Mouse (Mus musculus) olfactory bulb, adult 2 months (tissue): ENCODE measurements at regions not wholly inside any gene's neighbourhood (a gene's known extent, or its start where the extent isn't known, plus 50 kb on each side); places are given as distances from the start of the nearest gene placed in this dataset.

ENCODE experiments used
- CTCF ChIP-seq: fragments of 200-500 bp; IDR thresholded peaks from 2 replicates; pipeline ENCODE4 v1.5.1; 2012; ENCODE audit warnings: low read depth, mild to moderate bottlenecking, low read length, moderate library complexity; ENCODE audit not compliant: insufficient read depth
- POLR2A ChIP-seq: fragments of 200-500 bp; IDR thresholded peaks from 2 replicates; pipeline ENCODE4 v1.6.1; 2012; ENCODE audit warnings: mild to moderate bottlenecking, low read depth, low read length, moderate library complexity; ENCODE audit not compliant: insufficient read depth

DNA sequence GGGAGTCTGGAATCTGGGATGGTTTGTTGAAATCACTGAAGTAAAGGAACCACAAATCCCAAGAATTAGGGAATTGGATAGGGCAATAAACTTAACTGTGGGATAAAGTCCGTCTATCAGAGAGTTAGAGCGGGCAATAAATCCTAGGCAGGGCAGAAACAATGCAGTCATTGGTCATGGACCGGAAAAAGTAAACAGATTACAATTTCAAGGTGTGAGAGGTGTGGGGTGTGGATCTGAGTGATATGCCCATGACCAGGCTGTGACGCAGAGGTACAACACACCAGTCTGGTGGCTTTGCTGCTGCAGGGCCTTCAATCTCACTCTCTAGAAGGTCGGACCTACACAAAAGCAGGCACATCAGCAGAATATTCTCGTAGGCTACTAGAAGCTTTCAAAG lies 206.1 kb upstream of the Klf14 start:
- no peak for TF ChIP-seq POLR2A
- TF ChIP-seq CTCF = no peak
